Mouse (Mus musculus) heart, embryonic 12.5 days (tissue): Measurements from ENCODE around the gene Agpat4. TPM values are rescaled to one million over a fixed set of nuclear protein-coding genes. Genes with fewer than 3 reads are reported as not detected.

ENCODE experiments used
- ATAC-seq: fragments of 200-750 bp; cut with Nextera tagmentation; 2 replicates; pipeline ENCODE4 v1.8.0; 2017; ENCODE audit warnings: moderate TSS enrichment, moderate library complexity; ENCODE audit not compliant: insufficient number of reproducible peaks, low FRiP score
- H3K27ac ChIP-seq: fragments of 300-500 bp; sonication (generic); 2 replicates; pipeline ENCODE4 v1.5.1; 2016; ENCODE audit warnings: mild to moderate bottlenecking, moderate library complexity; ENCODE audit not compliant: poor library complexity, severe bottlenecking
- H3K27me3 ChIP-seq: fragments of 300-500 bp; sonication (generic); replicated peaks from 2 replicates; pipeline ENCODE4 v1.6.1; 2016; ENCODE audit warnings: mild to moderate bottlenecking, moderate library complexity
- H3K36me3 ChIP-seq: fragments of 300-500 bp; sonication (generic); 2 replicates; pipeline ENCODE4 v1.6.1; 2016; ENCODE audit warnings: mild to moderate bottlenecking, moderate library complexity
- H3K4me1 ChIP-seq: fragments of 300-500 bp; sonication (generic); replicated peaks from 2 replicates; pipeline ENCODE4 v1.6.1; 2016; ENCODE audit warnings: mild to moderate bottlenecking
- H3K4me2 ChIP-seq: fragments of 300-500 bp; sonication (generic); 2 replicates; pipeline ENCODE4 v1.6.1; 2016; ENCODE audit warnings: mild to moderate bottlenecking, moderate library complexity
- H3K4me3 ChIP-seq: fragments of 300-500 bp; sonication (generic); 2 replicates; pipeline ENCODE4 v1.5.1; 2016; ENCODE audit warnings: mild to moderate bottlenecking
- H3K9ac ChIP-seq: fragments of 300-500 bp; sonication (generic); 2 replicates; pipeline ENCODE4 v1.6.1; 2016; ENCODE audit warnings: mild to moderate bottlenecking, moderate library complexity
- H3K9me3 ChIP-seq: fragments of 300-500 bp; sonication (generic); replicated peaks from 2 replicates; pipeline ENCODE4 v1.6.1; 2016; ENCODE audit warnings: mild to moderate bottlenecking, moderate library complexity
- WGBS: fragments of 180-500 bp; shearing (Covaris S2); methylation state at CpG from one replicate; pipeline ENCODE4 v1.1.7; 2016; 5-methylcytosine and 5-hydroxymethylcytosine counted together
- polyA plus RNA-seq: library from polyadenylated mRNA; unstranded; fragments of >200 nt; fragmentation: Nextera tagmentation; extraction: Ambion mirVana; gene quantifications from 2 replicates; pipeline ENCODE4 v1.2.1, GENCODE M21; 2016

Agpat4 gene
- polyA plus RNA-seq, 1 experiment from 2014 or later, result 21.1 TPM

GRCm38 (mm10) chr17:12146132-12146681, 27.7 kb downstream of the Agpat4 start:
- ATAC-seq, result no peak
- Histone ChIP-seq H3K9ac (no peak overlapping the region), H3K9me3 (no peaks in the 10 kb centered on the region), H3K4me2 (no peak overlapping the region), H3K4me1 (peaks cover 9% of the 10 kb centered on the region), H3K36me3 (no peaks in the 10 kb centered on the region), H3K4me3 (no peak overlapping the region), H3K27ac (no peak overlapping the region), H3K27me3 (no peaks in the 10 kb centered on the region)
- WGBS, result 83% methylated on average over 5 of the region's 5 CpGs

GRCm38 (mm10) chr17:12147830-12148229, 29.3 kb downstream of the Agpat4 start:
- Histone ChIP-seq H3K4me2 (no peak overlapping the region), H3K36me3 (peaks cover 12% of the 10 kb centered on the region), H3K9ac (no peak overlapping the region), H3K9me3 (no peaks in the 10 kb centered on the region), H3K4me1 (peaks cover 9% of the 10 kb centered on the region), H3K27ac (no peak overlapping the region), H3K4me3 (no peak overlapping the region), H3K27me3 (no peaks in the 10 kb centered on the region)
- ATAC-seq, result no peak
- WGBS, result 80% methylated on average over 4 of the region's 4 CpGs

GRCm38 (mm10) chr17:12149232-12149861, 30.8 kb downstream of the Agpat4 start:
- Histone ChIP-seq H3K27me3 (no peaks in the 10 kb centered on the region), H3K27ac (0 out of 2 replicates have a peak overlapping the region, but pooled peaks have one; percentile 25), H3K9ac (no peak overlapping the region), H3K36me3 (peaks cover 25% of the 10 kb centered on the region), H3K4me3 (no peak overlapping the region), H3K4me1 (peaks cover 6% of the 10 kb centered on the region), H3K4me2 (no peak overlapping the region), H3K9me3 (no peaks in the 10 kb centered on the region)
- 74% methylated on average over 6 of the region's 6 CpGs for WGBS
- ATAC-seq, result peak; percentile 88

- no peaks in the 10 kb centered on the region for H3K27me3 ChIP-seq
- H3K9me3 ChIP-seq, result no peaks in the 10 kb centered on the region
- peaks cover 29% of the 10 kb centered on the region for H3K36me3 ChIP-seq
- no peak overlapping the region for H3K4me3 ChIP-seq
- H3K4me1 ChIP-seq, result peaks cover 4% of the 10 kb centered on the region; the same call in 1 of the 2 replicates
- H3K9ac ChIP-seq, result no peak overlapping the region
- 94% methylated on average over 2 of the region's 2 CpGs for whole genome bisulfite sequencing
- no peak overlapping the region for H3K27ac ChIP-seq
- no peak overlapping the region for H3K4me2 ChIP-seq
- ATAC-seq, result 0 out of 2 replicates have a peak, but pooled peaks have one; percentile 70
Measured at GRCm38 (mm10) chr17:12150970-12151369, 32.5 kb downstream of the Agpat4 start.

- Histone ChIP-seq H3K27ac (no peak overlapping the region), H3K4me1 (no peaks in the 10 kb centered on the region), H3K9me3 (no peaks in the 10 kb centered on the region), H3K9ac (no peak overlapping the region), H3K4me2 (no peak overlapping the region), H3K36me3 (peaks cover 32% of the 10 kb centered on the region), H3K4me3 (no peak overlapping the region), H3K27me3 (no peaks in the 10 kb centered on the region)
- 63% methylated on average over 2 of the region's 2 CpGs for WGBS
- no peak for ATAC-seq
Measured at GRCm38 (mm10) chr17:12154260-12154659, 35.8 kb downstream of the Agpat4 start.

- 89% methylated on average over 6 of the region's 6 CpGs for WGBS
Measured at GRCm38 (mm10) chr17:12155236-12155635, 36.7 kb downstream of the Agpat4 start.

GRCm38 (mm10) chr17:12155872-12156271, 37.4 kb downstream of the Agpat4 start:
- peaks cover 32% of the 10 kb centered on the region for H3K36me3 ChIP-seq
- H3K27me3 ChIP-seq, result no peaks in the 10 kb centered on the region
- H3K27ac ChIP-seq, result no peak overlapping the region
- 90% methylated on average over 4 of the region's 4 CpGs for WGBS
- ATAC-seq, result no peak
- H3K9ac ChIP-seq, result no peak overlapping the region
- no peak overlapping the region for H3K4me2 ChIP-seq
- no peak overlapping the region for H3K4me3 ChIP-seq
- no peaks in the 10 kb centered on the region for H3K4me1 ChIP-seq
- no peaks in the 10 kb centered on the region for H3K9me3 ChIP-seq

More at GRCm38 (mm10) chr17:12155236-12155635, 36.7 kb downstream of the Agpat4 start:
- no peaks in the 10 kb centered on the region for H3K9me3 ChIP-seq
- no peak for ATAC-seq
- peaks cover 32% of the 10 kb centered on the region for H3K36me3 ChIP-seq
- H3K4me1 ChIP-seq, result no peaks in the 10 kb centered on the region
- no peaks in the 10 kb centered on the region for H3K27me3 ChIP-seq
- H3K4me3 ChIP-seq, result no peak overlapping the region
- H3K4me2 ChIP-seq, result no peak overlapping the region
- H3K9ac ChIP-seq, result no peak overlapping the region
- no peak overlapping the region for H3K27ac ChIP-seq

GRCm38 (mm10) chr17:12156661-12157060, 38.2 kb downstream of the Agpat4 start:
- H3K9ac ChIP-seq, result no peak overlapping the region
- H3K4me1 ChIP-seq, result no peaks in the 10 kb centered on the region
- H3K36me3 ChIP-seq, result peaks cover 30% of the 10 kb centered on the region
- ATAC-seq, result no peak
- no peak overlapping the region for H3K4me3 ChIP-seq
- H3K4me2 ChIP-seq, result no peak overlapping the region
- 94% methylated on average over 3 of the region's 3 CpGs for WGBS
- no peaks in the 10 kb centered on the region for H3K9me3 ChIP-seq
- H3K27ac ChIP-seq, result no peak overlapping the region
- no peaks in the 10 kb centered on the region for H3K27me3 ChIP-seq

GRCm38 (mm10) chr17:12157203-12157602, 38.7 kb downstream of the Agpat4 start:
- Histone ChIP-seq H3K27me3 (no peaks in the 10 kb centered on the region), H3K4me2 (no peak overlapping the region), H3K9ac (no peak overlapping the region), H3K4me3 (no peak overlapping the region), H3K27ac (no peak overlapping the region), H3K4me1 (no peaks in the 10 kb centered on the region), H3K9me3 (no peaks in the 10 kb centered on the region), H3K36me3 (peaks cover 27% of the 10 kb centered on the region)
- ATAC-seq, result no peak
- 94% methylated on average over 2 of the region's 2 CpGs for WGBS

- Histone ChIP-seq H3K36me3 (peaks cover 6% of the 10 kb centered on the region; the same call in 1 of the 2 replicates), H3K4me3 (no peak overlapping the region), H3K9me3 (no peaks in the 10 kb centered on the region), H3K4me2 (no peak overlapping the region), H3K27ac (no peak overlapping the region), H3K27me3 (no peaks in the 10 kb centered on the region), H3K9ac (no peak overlapping the region), H3K4me1 (peaks cover 14% of the 10 kb centered on the region)
- WGBS, result 91% methylated on average over 16 of the region's 16 CpGs
- ATAC-seq, result no peak
Measured at GRCm38 (mm10) chr17:12159187-12160060, 40.9 kb downstream of the Agpat4 start.

GRCm38 (mm10) chr17:12160061-12160421, 41.5 kb downstream of the Agpat4 start:
- peaks cover 4% of the 10 kb centered on the region; the same call in 1 of the 2 replicates for H3K36me3 ChIP-seq
- H3K27ac ChIP-seq, result no peak overlapping the region
- WGBS, result 90% methylated on average over 5 of the region's 5 CpGs
- no peaks in the 10 kb centered on the region for H3K27me3 ChIP-seq
- no peak overlapping the region for H3K9ac ChIP-seq
- no peaks in the 10 kb centered on the region for H3K9me3 ChIP-seq
- H3K4me1 ChIP-seq, result peaks cover 14% of the 10 kb centered on the region
- no peak overlapping the region for H3K4me3 ChIP-seq
- H3K4me2 ChIP-seq, result no peak overlapping the region
- no peak for ATAC-seq
